Mouse (Mus musculus): ENCODE measurements around the gene Pex12. TPM values are rescaled to one million over a fixed set of nuclear protein-coding genes. Genes with fewer than 3 reads are reported as not detected.

Pex12 gene
- polyA plus RNA-seq, 1 experiment from 2014 or later, result 19.8 TPM

DNA sequence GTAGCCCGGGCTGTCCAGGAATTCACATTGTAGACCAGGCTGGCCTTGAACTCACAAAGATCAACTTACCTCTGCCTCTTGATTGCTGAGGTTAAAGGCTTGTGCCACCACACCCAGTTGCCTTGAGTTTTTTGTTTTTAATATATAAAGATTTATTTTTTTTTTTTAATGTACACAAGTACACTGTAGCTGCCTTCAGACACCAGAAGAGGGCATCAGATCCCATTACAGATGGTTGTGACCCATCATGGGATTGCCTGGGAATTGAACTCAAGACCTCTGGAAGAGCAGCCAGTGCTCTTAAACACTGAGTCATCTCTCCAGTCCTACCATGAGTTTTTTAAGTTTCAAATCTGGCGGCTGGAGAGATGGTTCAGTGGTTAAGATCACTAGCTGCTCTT lies 955 bp downstream of the Pex12 start:
- WGBS, result 63% methylated on average over 2 of the region's 2 CpGs
- Histone ChIP-seq H3K36me3 (peaks cover 1% of the 10 kb centered on the region), H3K4me2 (peak overlapping the region; percentile 63; the same call in 1 of the 2 replicates), H3K9ac (no peak overlapping the region), H3K4me1 (replicated peaks) (peaks cover 63% of the 10 kb centered on the region), H3K4me3 (0 out of 2 replicates have a peak overlapping the region, but pooled peaks have one; percentile 91), H3K27me3 (no peaks in the 10 kb centered on the region), H3K27ac (replicated peaks) (no peak overlapping the region), H3K9me3 (no peaks in the 10 kb centered on the region)
- ATAC-seq (ENCODE audit: low read depth), result no peak

DNA sequence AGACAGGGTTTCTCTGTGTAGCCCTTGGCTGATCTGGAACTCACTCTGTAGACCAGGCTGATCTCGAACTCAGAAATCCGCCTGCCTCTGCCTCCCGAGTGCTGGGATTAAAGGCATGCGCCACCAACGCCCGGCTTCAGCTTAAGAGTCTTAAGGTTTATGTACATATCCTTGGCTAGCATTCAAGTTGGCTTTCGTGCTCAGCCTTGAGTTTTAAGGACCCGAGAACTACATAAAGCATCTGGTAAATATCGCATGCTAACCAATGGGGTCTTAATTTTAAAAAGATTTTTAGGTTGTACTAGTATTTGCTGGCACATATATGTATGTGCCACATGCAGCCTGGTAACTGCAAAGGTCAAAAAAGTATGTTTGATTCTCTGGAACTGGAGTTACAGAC lies 2.7 kb downstream of the Pex12 start:
- Histone ChIP-seq H3K4me2 (peak overlapping the region; percentile 92), H3K9me3 (no peaks in the 10 kb centered on the region), H3K36me3 (peaks cover 16% of the 10 kb centered on the region), H3K27ac (replicated peaks) (no peak overlapping the region), H3K9ac (no peak overlapping the region), H3K4me3 (no peak overlapping the region), H3K27me3 (no peaks in the 10 kb centered on the region), H3K4me1 (replicated peaks) (peaks cover 49% of the 10 kb centered on the region)
- 94% methylated on average over 9 of the region's 9 CpGs for WGBS
- ATAC-seq (ENCODE audit: low read depth), result no peak

DNA sequence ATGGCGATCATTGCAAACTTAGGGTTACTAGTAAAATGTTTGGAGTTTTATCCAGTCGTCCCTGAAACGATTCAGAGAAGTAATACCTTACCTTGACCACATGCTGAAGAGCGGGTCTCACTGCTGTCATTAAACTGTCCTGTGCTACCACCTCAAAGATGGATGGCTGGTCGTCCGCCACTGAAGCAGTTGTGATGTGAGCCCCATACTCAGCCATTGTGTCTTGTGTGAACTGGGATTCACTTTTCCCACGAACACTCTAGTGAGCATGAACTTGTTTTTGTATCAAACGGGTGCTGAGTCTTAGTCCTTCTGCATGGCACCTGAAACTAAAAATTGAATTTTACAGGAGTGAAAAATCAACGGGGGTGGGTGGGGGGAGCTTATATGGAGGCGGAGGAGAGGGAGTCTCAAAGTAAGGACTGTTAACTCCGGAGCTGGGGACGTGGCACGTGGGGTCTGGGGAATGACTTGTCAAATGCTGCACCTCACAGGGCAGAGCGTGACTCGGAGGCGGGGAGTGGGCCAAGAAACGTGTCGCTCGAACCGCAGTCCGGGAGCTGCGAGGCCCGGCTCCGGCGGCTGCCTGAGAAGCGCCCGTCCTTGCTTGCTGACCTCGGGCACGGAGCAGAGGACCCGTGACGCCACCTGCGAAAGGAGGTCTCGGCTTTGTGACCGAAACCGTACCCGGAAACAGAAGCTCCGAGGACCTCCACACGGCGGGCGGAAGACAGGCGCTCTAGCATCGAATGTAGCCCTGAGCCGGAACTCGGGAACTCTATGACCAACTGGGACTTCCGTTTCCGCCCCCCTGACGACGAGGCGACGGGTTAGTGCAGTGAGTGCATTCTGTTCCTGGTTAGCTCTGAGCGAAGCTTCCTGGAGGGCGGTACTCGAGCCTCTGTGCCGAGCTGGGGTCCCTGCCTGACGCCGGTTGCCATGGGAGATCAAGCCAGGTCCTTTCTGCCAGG lies 3.9 kb downstream of the Pex12 start, which contains the start of gene Ap2b1:
TSS of gene Ap2b1 (plus strand) at position 800 of the 971 bp plus-strand sequence.
- WGBS, result 2% methylated on average over 56 of the region's 56 CpGs
- Histone ChIP-seq H3K27ac (replicated peaks) (peak within 1 kb of the TSS; percentile 90), H3K4me2 (peak within 1 kb of the TSS; percentile 92), H3K4me3 (peak within 1 kb of the TSS; percentile 76), H3K9me3 (no peaks in the 10 kb centered on the region), H3K36me3 (peaks cover 16% of the 10 kb centered on the region), H3K27me3 (no peaks in the 10 kb centered on the region), H3K4me1 (replicated peaks) (peaks cover 44% of the 10 kb centered on the region), H3K9ac (peak within 1 kb of the TSS; percentile 86)
- peak; percentile 90 for ATAC-seq (ENCODE audit: low read depth)

DNA sequence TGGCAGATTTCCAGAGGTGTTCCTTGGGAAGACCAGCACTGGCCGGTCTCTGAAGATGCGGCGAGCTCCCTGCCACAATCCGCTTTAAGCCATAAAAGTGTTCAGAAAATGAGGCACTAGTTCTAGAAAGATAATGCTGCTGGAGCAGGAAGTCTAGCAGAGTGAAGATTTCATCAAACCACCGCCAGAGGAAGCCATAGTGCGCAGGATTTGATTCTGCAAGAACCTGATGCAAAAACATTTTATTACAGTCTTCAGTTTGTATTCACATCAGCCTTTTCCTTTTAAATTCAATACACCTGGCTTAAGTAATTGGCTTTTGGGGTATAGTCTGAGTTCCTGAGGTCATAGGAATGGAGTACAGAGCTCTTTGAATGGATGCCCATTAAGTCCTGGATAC lies 4.6 kb downstream of the Pex12 start:
- Histone ChIP-seq H3K36me3 (peaks cover 16% of the 10 kb centered on the region), H3K9ac (peak overlapping the region; percentile 86; the same call in 1 of the 2 replicates), H3K27ac (replicated peaks) (no peak overlapping the region; the same call in 1 of the 2 replicates), H3K4me2 (peak overlapping the region; percentile 92), H3K27me3 (no peaks in the 10 kb centered on the region), H3K4me3 (peak overlapping the region; percentile 76), H3K4me1 (replicated peaks) (peaks cover 49% of the 10 kb centered on the region), H3K9me3 (no peaks in the 10 kb centered on the region)
- no peak for ATAC-seq (ENCODE audit: low read depth)
- 75% methylated on average over 6 of the region's 6 CpGs for WGBS

DNA sequence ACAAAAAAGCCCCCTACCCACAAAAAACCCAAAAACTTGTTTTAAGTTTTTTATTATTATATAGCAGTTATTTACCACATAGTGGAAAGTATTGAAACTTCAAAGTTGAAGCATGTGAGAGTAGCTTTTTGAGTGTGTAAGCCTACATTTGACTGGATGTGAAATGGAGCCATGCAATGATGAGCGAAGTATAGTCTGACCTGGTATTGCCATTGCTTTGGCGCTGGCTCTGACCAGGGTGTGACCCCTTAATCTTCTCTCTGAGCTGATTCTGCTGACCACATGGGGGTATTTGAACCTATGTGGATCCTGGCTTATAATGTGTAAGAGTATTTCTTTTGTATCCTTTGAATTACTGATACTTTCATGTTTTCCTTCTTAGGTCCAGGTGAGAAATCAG lies 8.3 kb downstream of the Pex12 start:
- H3K4me3 ChIP-seq, result no peak overlapping the region
- H3K4me2 ChIP-seq, result no peak overlapping the region
- no peak for ATAC-seq (ENCODE audit: low read depth)
- peaks cover 16% of the 10 kb centered on the region for H3K36me3 ChIP-seq
- no peak overlapping the region for H3K27ac ChIP-seq (replicated peaks)
- 94% methylated on average over 2 of the region's 2 CpGs for WGBS
- no peak overlapping the region for H3K9ac ChIP-seq
- no peaks in the 10 kb centered on the region for H3K27me3 ChIP-seq
- peaks cover 53% of the 10 kb centered on the region for H3K4me1 ChIP-seq (replicated peaks)
- H3K9me3 ChIP-seq, result no peaks in the 10 kb centered on the region

DNA sequence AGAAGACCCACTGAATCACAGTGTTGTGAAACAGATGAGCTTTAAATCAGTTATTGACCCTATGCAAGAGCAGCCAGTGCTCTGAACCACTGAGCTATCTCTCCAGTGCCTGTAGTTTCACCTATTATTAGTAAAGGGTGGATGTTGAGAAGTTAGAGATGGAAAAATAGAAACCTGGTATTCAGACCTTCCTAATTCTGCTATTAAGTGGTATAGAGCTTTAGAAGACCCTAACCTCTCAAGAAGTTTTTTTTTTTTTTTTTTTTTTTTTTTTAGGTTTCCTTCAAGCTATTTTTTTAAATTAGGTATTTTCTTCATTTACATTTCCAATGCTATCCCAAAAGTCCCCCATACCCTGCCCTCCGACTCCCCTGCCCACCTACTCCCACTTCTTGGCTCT lies 9.2 kb downstream of the Pex12 start:
- peaks cover 51% of the 10 kb centered on the region for H3K4me1 ChIP-seq (replicated peaks)
- H3K27ac ChIP-seq (replicated peaks), result no peak overlapping the region
- peak overlapping the region; percentile 65 for H3K4me3 ChIP-seq
- H3K27me3 ChIP-seq, result no peaks in the 10 kb centered on the region
- ATAC-seq (ENCODE audit: low read depth), result no peak
- peak overlapping the region; percentile 74 for H3K4me2 ChIP-seq
- peak overlapping the region; percentile 79 for H3K9ac ChIP-seq
- peaks cover 16% of the 10 kb centered on the region for H3K36me3 ChIP-seq
- no peaks in the 10 kb centered on the region for H3K9me3 ChIP-seq
- 86% methylated on average over 1 of the region's 1 CpGs for WGBS

DNA sequence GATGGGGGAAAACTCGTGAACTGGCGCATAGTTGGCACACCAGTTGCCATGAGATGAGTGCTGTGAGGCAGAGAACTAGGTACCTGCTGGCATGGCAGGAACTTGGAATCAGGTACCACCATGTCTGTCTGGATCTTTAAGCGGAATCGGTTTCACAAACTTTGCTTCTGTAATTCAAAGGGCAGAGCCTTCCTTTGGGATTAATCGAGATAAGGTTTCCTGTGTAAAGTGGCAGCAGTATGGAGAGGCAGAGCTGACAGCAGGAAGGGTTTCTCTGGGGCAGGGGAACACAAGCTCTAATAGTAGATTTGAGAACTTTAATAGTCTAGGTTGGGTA lies 10.2 kb downstream of the Pex12 start:
- Histone ChIP-seq H3K4me1 (replicated peaks) (peaks cover 41% of the 10 kb centered on the region), H3K4me2 (peak overlapping the region; percentile 74), H3K9ac (peak overlapping the region; percentile 79), H3K27me3 (no peaks in the 10 kb centered on the region), H3K27ac (replicated peaks) (0 out of 2 replicates have a peak overlapping the region, but pooled peaks have one; percentile 15), H3K9me3 (no peaks in the 10 kb centered on the region), H3K36me3 (peaks cover 16% of the 10 kb centered on the region), H3K4me3 (peak overlapping the region; percentile 65)
- ATAC-seq (ENCODE audit: low read depth), result no peak
- WGBS, result 4% methylated on average over 5 of the region's 5 CpGs

DNA sequence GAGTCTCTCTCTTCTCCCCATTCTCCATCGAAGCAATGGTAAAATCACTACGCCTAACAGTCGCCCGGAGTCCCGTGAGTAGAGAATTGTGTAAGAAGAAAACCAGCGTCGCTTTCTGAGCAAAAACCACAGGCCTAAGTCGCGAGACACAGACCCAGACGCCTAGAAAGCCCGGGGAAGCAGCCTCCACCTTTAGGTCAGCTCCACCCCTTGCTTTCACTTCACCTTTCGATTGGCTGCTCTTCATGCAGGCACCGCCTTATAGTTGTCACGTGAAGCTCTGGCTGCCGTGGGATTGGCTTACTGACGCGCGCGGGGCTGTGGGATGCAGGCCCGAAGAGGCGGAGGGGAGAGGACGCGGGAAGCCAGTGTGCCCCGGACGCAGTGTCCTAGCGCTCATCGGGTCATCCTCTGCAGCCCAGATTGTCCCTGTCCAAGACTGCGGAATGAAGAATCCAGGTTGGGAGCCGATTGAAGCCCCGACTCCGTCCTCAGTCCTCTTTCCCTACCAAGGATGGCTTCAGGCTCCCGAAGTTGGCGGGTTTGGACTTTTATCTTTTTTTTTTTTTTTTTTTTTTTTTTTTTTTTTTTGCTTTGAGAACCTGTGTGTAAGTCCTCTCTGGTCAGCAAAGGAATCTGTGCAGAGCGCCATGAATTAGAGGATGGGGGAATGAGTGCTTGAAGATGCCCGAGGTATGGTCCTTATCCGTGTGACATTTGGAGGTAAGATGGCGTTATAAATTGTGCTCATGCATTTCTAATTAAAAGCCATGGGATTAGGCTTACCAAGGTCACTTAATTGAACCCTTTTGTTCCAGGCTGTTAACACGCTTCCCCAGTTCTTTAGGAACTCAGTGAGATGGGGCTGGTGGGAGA lies 10.8 kb downstream of the Pex12 start:
- Histone ChIP-seq H3K36me3 (peaks cover 16% of the 10 kb centered on the region), H3K4me1 (replicated peaks) (peaks cover 35% of the 10 kb centered on the region), H3K27me3 (no peaks in the 10 kb centered on the region), H3K9me3 (no peaks in the 10 kb centered on the region), H3K4me3 (peak overlapping the region; percentile 65), H3K27ac (replicated peaks) (peak overlapping the region; percentile 80), H3K9ac (peak overlapping the region; percentile 79), H3K4me2 (peak overlapping the region; percentile 74)
- peak; percentile 99 for ATAC-seq (ENCODE audit: low read depth)
- WGBS, result under 1% methylated on average over 38 of the region's 38 CpGs

DNA sequence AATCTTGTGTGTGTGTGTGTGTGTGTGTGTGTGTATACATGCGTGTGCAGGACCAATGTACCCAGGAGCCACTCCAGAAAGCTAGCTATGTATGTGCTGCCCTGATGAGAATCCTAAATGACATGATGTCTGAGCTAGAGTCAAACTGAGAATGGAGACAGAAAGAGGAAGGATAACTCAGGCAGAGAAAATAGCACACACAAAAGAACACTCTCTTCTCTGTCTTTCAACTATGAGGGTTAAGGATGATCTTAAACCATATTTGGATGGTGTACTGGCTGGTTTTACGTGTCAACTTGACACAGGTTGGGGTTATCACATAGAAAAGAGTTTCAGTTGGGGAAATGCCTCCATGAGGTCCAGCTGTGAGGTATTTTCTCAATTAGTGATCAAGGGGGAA lies 12.8 kb downstream of the Pex12 start:
- no peak overlapping the region for H3K4me3 ChIP-seq
- ATAC-seq (ENCODE audit: low read depth), result no peak
- H3K27ac ChIP-seq (replicated peaks), result no peak overlapping the region
- H3K4me1 ChIP-seq (replicated peaks), result peaks cover 31% of the 10 kb centered on the region
- no peaks in the 10 kb centered on the region for H3K36me3 ChIP-seq
- 88% methylated on average over 2 of the region's 2 CpGs for WGBS
- H3K9ac ChIP-seq, result no peak overlapping the region
- H3K4me2 ChIP-seq, result no peak overlapping the region
- H3K27me3 ChIP-seq, result no peaks in the 10 kb centered on the region
- H3K9me3 ChIP-seq, result no peaks in the 10 kb centered on the region

DNA sequence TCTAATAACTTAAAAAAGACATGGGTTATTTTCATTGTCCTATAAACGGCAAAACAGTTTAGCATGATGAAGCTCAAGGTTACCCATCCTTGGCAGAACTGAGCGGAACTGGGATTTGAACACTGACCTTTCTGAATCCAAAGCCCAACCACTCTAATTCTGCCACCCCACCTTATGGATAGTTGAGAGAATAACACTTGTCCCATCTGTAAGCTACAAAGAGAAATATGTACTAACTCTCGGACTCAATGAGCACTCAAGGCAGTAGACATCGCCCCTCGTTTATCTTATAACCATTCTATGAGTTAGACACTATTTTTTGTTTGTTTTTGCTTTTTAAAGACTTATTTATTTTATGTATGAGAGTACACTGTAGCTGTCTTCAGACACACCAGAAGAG lies 13.3 kb downstream of the Pex12 start:
- Histone ChIP-seq H3K4me3 (no peak overlapping the region), H3K27me3 (no peaks in the 10 kb centered on the region), H3K4me2 (no peak overlapping the region), H3K4me1 (replicated peaks) (peaks cover 28% of the 10 kb centered on the region), H3K9ac (no peak overlapping the region), H3K36me3 (no peaks in the 10 kb centered on the region), H3K9me3 (no peaks in the 10 kb centered on the region), H3K27ac (replicated peaks) (no peak overlapping the region)
- ATAC-seq (ENCODE audit: low read depth), result no peak
- WGBS, result 92% methylated on average over 5 of the region's 5 CpGs

DNA sequence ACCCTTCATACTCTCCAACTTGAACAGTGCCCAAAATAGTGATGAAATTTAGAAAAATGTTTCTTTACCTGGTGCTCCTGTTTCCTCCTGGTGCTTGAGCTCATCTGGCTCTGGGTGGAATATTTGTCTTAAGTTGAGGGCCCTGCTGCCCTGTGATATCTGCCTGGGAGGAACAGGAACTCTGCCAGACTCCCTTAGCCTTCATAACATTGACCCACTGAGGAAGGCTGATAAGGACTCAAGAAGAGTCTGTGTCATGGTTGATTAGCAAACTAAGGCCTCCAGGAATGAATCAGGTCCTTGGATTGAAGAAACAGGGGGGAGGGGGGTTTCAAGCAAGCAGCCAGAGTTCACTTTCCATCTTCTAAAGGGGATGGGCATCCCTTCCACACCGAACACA lies 15.8 kb downstream of the Pex12 start, which contains the start of gene Slfn14:
TSS of gene Slfn14 (minus strand) at position 161 of the 400 bp plus-strand sequence.
- WGBS, result 88% methylated on average over 1 of the region's 1 CpGs
- Histone ChIP-seq H3K27ac (replicated peaks) (no peak within 1 kb of the TSS), H3K4me2 (no peak within 1 kb of the TSS), H3K4me3 (no peak within 1 kb of the TSS), H3K9ac (no peak within 1 kb of the TSS), H3K4me1 (replicated peaks) (peaks cover 8% of the 10 kb centered on the region), H3K27me3 (no peaks in the 10 kb centered on the region), H3K36me3 (no peaks in the 10 kb centered on the region), H3K9me3 (no peaks in the 10 kb centered on the region)
- ATAC-seq (ENCODE audit: low read depth), result no peak

DNA sequence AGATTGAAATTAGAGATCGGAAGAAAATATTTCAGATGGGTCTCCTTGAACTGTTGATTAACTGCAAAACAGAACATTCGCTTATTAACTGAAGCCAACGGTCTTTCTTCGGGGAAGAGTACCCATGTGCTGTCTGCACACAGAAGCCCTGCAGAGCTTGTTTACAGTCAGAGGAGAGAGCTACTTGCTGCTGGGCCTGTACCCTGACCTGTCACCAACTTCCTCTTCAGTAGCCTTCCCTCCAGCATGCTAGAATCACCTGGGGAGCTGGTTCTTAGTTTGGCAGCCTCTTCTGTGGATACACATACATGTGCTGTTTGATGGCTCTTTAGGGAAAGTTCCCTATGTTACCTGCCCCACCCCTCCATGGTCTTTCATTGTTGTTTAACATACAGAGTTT lies 16.8 kb downstream of the Pex12 start:
- H3K4me2 ChIP-seq, result no peak overlapping the region
- H3K36me3 ChIP-seq, result no peaks in the 10 kb centered on the region
- no peak overlapping the region for H3K27ac ChIP-seq (replicated peaks)
- no peaks in the 10 kb centered on the region for H3K27me3 ChIP-seq
- H3K9ac ChIP-seq, result no peak overlapping the region
- 91% methylated on average over 4 of the region's 4 CpGs for WGBS
- no peaks in the 10 kb centered on the region for H3K9me3 ChIP-seq
- no peak for ATAC-seq (ENCODE audit: low read depth)
- H3K4me3 ChIP-seq, result no peak overlapping the region
- peaks cover 3% of the 10 kb centered on the region for H3K4me1 ChIP-seq (replicated peaks)
